Mouse (Mus musculus): ENCODE measurements around the gene Ncoa1.

DNA sequence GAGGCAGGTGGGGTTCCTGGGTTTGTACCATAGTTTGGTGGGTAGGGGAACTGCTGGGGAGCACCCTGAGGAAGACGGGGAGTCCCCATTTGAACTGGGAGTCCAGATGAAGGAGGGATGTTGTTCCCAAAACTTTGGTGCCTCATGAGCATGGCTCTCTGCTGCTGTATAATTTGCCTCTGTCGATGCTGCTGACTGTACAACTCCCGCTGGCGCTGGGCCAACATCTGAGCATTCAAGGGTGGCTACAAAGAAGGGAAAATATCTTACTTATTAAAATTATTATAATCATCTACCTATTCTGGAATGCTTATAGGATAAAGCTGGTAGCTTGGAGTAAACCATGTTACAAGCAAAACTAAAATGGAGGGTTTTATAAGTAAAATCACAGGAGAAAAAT is 209.2 kb downstream of the Ncoa1 start:
- TF ChIP-seq BHLHE40 (IDR thresholded peaks at IDR 0.05; ENCODE audit: borderline replicate concordance, low read depth, low read length) (no peak), ETS1 (IDR thresholded peaks at IDR 0.05; ENCODE audit: low read depth, low read length) (no peak), ZKSCAN1 (IDR thresholded peaks at IDR 0.05; ENCODE audit: low read depth, low read length) (no peak), TCF12 (IDR thresholded peaks at IDR 0.05; ENCODE audit: low read depth, low read length) (no peak), POLR2A (IDR thresholded peaks at IDR 0.05; ENCODE audit: control insufficient read depth in 1 of 2, insufficient read depth in 1 of 2, low read depth in 1 of 2, low read length in 2 of 2, poor library complexity in 1 of 2) (no peak), CTCF (IDR thresholded peaks at IDR 0.05 in 2 of 3, conservative IDR thresholded peaks at IDR 0.05 in 1 of 3; ENCODE audit: control insufficient read depth in 1 of 3, insufficient read depth in 1 of 3, low read depth in 2 of 3, low read length in 3 of 3, poor library complexity in 1 of 3, severe bottlenecking in 1 of 3) (no peak)

Measured in MEL (cell line).